Mouse (Mus musculus) adrenal gland (tissue): ENCODE measurements around the gene Hspb1.

Source experiments
- intact Hi-C: fragments of 180-260 bp; cut with DNase I; formaldehyde crosslinking; loops from one replicate; pipeline ENCODE4 v1.15.1; 2025

Gene Hspb1

GRCm38 (mm10) chr5:135935641-135936190 is 48.0 kb downstream of the Hspb1 start:
- intact Hi-C loops: loop anchor here (2.0 kb wide), 1 partner anchor 31 kb away; no protein-coding TSS in a partner anchor
